Mouse (Mus musculus): ENCODE results near the gene Pde8b. TPM values are rescaled to one million over a fixed set of nuclear protein-coding genes. Genes with fewer than 3 reads are reported as not detected.

Gene Pde8b
- polyA plus RNA-seq (2015; fragmentation: Nextera tagmentation; extraction: Ambion mirVana), result 0.55 and 0.78 TPM in 2 replicates

- Histone ChIP-seq H3K4me1 (replicated peaks) (no peaks in the 10 kb centered on the region), H3K36me3 (replicated peaks) (no peaks in the 10 kb centered on the region), H3K9ac (no peak within 1 kb of the TSS), H3K4me2 (peak within 1 kb of the TSS; percentile 51), H3K4me3 (replicated peaks) (0 out of 2 replicates have a peak within 1 kb of the TSS, but pooled peaks have one; percentile 8), H3K9me3 (replicated peaks) (no peaks in the 10 kb centered on the region), H3K27ac (replicated peaks) (no peak within 1 kb of the TSS), H3K27me3 (peaks cover 27% of the 10 kb centered on the region)
- ATAC-seq (ENCODE audit: insufficient read depth), result no peak
- 6% methylated on average over 37 of the region's 37 CpGs for WGBS (ENCODE audit: insufficient replicate concordance)
Observed at GRCm38 (mm10) chr13:95249511-95250456, at the start of gene Pde8b. TSS of gene Pde8b (minus strand) at chr13:95250336.

- 67% methylated on average over 4 of the region's 4 CpGs for WGBS (ENCODE audit: insufficient replicate concordance)
- Histone ChIP-seq H3K4me3 (replicated peaks) (no peak overlapping the region), H3K27ac (replicated peaks) (no peak overlapping the region), H3K4me2 (no peak overlapping the region), H3K27me3 (no peaks in the 10 kb centered on the region), H3K9ac (no peak overlapping the region), H3K9me3 (replicated peaks) (no peaks in the 10 kb centered on the region), H3K4me1 (replicated peaks) (no peaks in the 10 kb centered on the region), H3K36me3 (replicated peaks) (no peaks in the 10 kb centered on the region)
- ATAC-seq (ENCODE audit: insufficient read depth), result no peak
Observed at GRCm38 (mm10) chr13:95291983-95292382, 41.8 kb upstream of the Pde8b start.

- H3K9ac ChIP-seq, result no peak overlapping the region
- no peaks in the 10 kb centered on the region for H3K36me3 ChIP-seq (replicated peaks)
- ATAC-seq (ENCODE audit: insufficient read depth), result no peak
- H3K27ac ChIP-seq (replicated peaks), result no peak overlapping the region
- H3K4me3 ChIP-seq (replicated peaks), result no peak overlapping the region
- H3K4me2 ChIP-seq, result no peak overlapping the region
- no peaks in the 10 kb centered on the region for H3K4me1 ChIP-seq (replicated peaks)
- 71% methylated on average over 7 of the region's 7 CpGs for WGBS (ENCODE audit: insufficient replicate concordance)
- no peaks in the 10 kb centered on the region for H3K27me3 ChIP-seq
- H3K9me3 ChIP-seq (replicated peaks), result no peaks in the 10 kb centered on the region
Observed at GRCm38 (mm10) chr13:95288027-95288426, 37.9 kb upstream of the Pde8b start.

GRCm38 (mm10) chr13:95286989-95287388 is 36.9 kb upstream of the Pde8b start:
- Histone ChIP-seq H3K4me1 (replicated peaks) (no peaks in the 10 kb centered on the region), H3K36me3 (replicated peaks) (no peaks in the 10 kb centered on the region), H3K27ac (replicated peaks) (no peak overlapping the region), H3K4me3 (replicated peaks) (no peak overlapping the region), H3K9ac (no peak overlapping the region), H3K9me3 (replicated peaks) (no peaks in the 10 kb centered on the region), H3K27me3 (no peaks in the 10 kb centered on the region), H3K4me2 (no peak overlapping the region)
- WGBS (ENCODE audit: insufficient replicate concordance), result 10% methylated on average over 7 of the region's 7 CpGs
- no peak for ATAC-seq (ENCODE audit: insufficient read depth)

GRCm38 (mm10) chr13:95281740-95282673 is 31.9 kb upstream of the Pde8b start:
- Histone ChIP-seq H3K36me3 (replicated peaks) (no peaks in the 10 kb centered on the region), H3K4me3 (replicated peaks) (no peak overlapping the region), H3K27ac (replicated peaks) (no peak overlapping the region), H3K9ac (no peak overlapping the region), H3K4me2 (no peak overlapping the region), H3K9me3 (replicated peaks) (no peaks in the 10 kb centered on the region), H3K27me3 (no peaks in the 10 kb centered on the region), H3K4me1 (replicated peaks) (no peaks in the 10 kb centered on the region)
- no peak for ATAC-seq (ENCODE audit: insufficient read depth)
- 51% methylated on average over 6 of the region's 7 CpGs for WGBS (ENCODE audit: insufficient replicate concordance)

GRCm38 (mm10) chr13:95278426-95279025 is 28.4 kb upstream of the Pde8b start:
- H3K9me3 ChIP-seq (replicated peaks), result no peaks in the 10 kb centered on the region
- no peaks in the 10 kb centered on the region for H3K36me3 ChIP-seq (replicated peaks)
- no peak overlapping the region for H3K4me2 ChIP-seq
- no peak overlapping the region for H3K4me3 ChIP-seq (replicated peaks)
- no peaks in the 10 kb centered on the region for H3K27me3 ChIP-seq
- WGBS (ENCODE audit: insufficient replicate concordance), result 61% methylated on average over 4 of the region's 4 CpGs
- H3K27ac ChIP-seq (replicated peaks), result no peak overlapping the region
- H3K9ac ChIP-seq, result no peak overlapping the region
- ATAC-seq (ENCODE audit: insufficient read depth), result no peak
- no peaks in the 10 kb centered on the region for H3K4me1 ChIP-seq (replicated peaks)

- Histone ChIP-seq H3K4me2 (no peak overlapping the region), H3K4me3 (replicated peaks) (no peak overlapping the region), H3K27me3 (no peaks in the 10 kb centered on the region), H3K4me1 (replicated peaks) (no peaks in the 10 kb centered on the region), H3K9me3 (replicated peaks) (no peaks in the 10 kb centered on the region), H3K9ac (no peak overlapping the region), H3K36me3 (replicated peaks) (no peaks in the 10 kb centered on the region), H3K27ac (replicated peaks) (no peak overlapping the region)
- ATAC-seq (ENCODE audit: insufficient read depth), result no peak
- WGBS (ENCODE audit: insufficient replicate concordance), result 59% methylated on average over 5 of the region's 5 CpGs
Observed at GRCm38 (mm10) chr13:95264691-95265090, 14.6 kb upstream of the Pde8b start.

GRCm38 (mm10) chr13:95260886-95261789 is 11.0 kb upstream of the Pde8b start:
- Histone ChIP-seq H3K9ac (no peak overlapping the region), H3K27ac (replicated peaks) (no peak overlapping the region), H3K4me2 (no peak overlapping the region), H3K27me3 (no peaks in the 10 kb centered on the region), H3K4me1 (replicated peaks) (no peaks in the 10 kb centered on the region), H3K36me3 (replicated peaks) (no peaks in the 10 kb centered on the region), H3K4me3 (replicated peaks) (no peak overlapping the region), H3K9me3 (replicated peaks) (no peaks in the 10 kb centered on the region)
- WGBS (ENCODE audit: insufficient replicate concordance), result 53% methylated on average over 9 of the region's 9 CpGs
- no peak for ATAC-seq (ENCODE audit: insufficient read depth)

GRCm38 (mm10) chr13:95260391-95260790 is 10.3 kb upstream of the Pde8b start:
- no peak for ATAC-seq (ENCODE audit: insufficient read depth)
- H3K4me2 ChIP-seq, result no peak overlapping the region
- 13% methylated on average over 1 of the region's 1 CpGs for WGBS (ENCODE audit: insufficient replicate concordance)
- H3K4me3 ChIP-seq (replicated peaks), result no peak overlapping the region
- H3K4me1 ChIP-seq (replicated peaks), result no peaks in the 10 kb centered on the region
- no peak overlapping the region for H3K27ac ChIP-seq (replicated peaks)
- H3K9ac ChIP-seq, result no peak overlapping the region
- H3K36me3 ChIP-seq (replicated peaks), result no peaks in the 10 kb centered on the region
- no peaks in the 10 kb centered on the region for H3K9me3 ChIP-seq (replicated peaks)
- no peaks in the 10 kb centered on the region for H3K27me3 ChIP-seq

GRCm38 (mm10) chr13:95257083-95257482 is 6.9 kb upstream of the Pde8b start:
- no peak overlapping the region for H3K4me3 ChIP-seq (replicated peaks)
- ATAC-seq (ENCODE audit: insufficient read depth), result no peak
- no peaks in the 10 kb centered on the region for H3K27me3 ChIP-seq
- H3K9ac ChIP-seq, result no peak overlapping the region
- H3K9me3 ChIP-seq (replicated peaks), result no peaks in the 10 kb centered on the region
- H3K27ac ChIP-seq (replicated peaks), result no peak overlapping the region
- no peaks in the 10 kb centered on the region for H3K36me3 ChIP-seq (replicated peaks)
- no peak overlapping the region for H3K4me2 ChIP-seq
- H3K4me1 ChIP-seq (replicated peaks), result no peaks in the 10 kb centered on the region
- 59% methylated on average over 6 of the region's 6 CpGs for WGBS (ENCODE audit: insufficient replicate concordance)
